Mouse (Mus musculus) stomach, postnatal 0 days (tissue): ENCODE measurements at regions not wholly inside any gene's neighbourhood (a gene's known extent, or its start where the extent isn't known, plus 50 kb on each side); places are given as distances from the start of the nearest gene placed in this dataset.

ENCODE experiments used
- ATAC-seq: fragments of 200-750 bp; cut with Nextera tagmentation; 2 replicates; pipeline ENCODE4 v1.8.0; 2017; ENCODE audit not compliant: low FRiP score, low TSS enrichment
- DNase-seq: peaks from one replicate; pipeline ENCODE4 v3.0.0-alpha.2; 2016; ENCODE audit warnings: low spot score
- H3K27ac ChIP-seq: fragments of 300-500 bp; sonication (generic); replicated peaks from 2 replicates; pipeline ENCODE4 v1.5.1; 2014; ENCODE audit warnings: mild to moderate bottlenecking, control low read depth
- H3K27me3 ChIP-seq: fragments of 300-500 bp; sonication (generic); 2 replicates; pipeline ENCODE4 v1.6.1; 2014; ENCODE audit warnings: low read length; ENCODE audit not compliant: control insufficient read depth, insufficient read depth
- H3K36me3 ChIP-seq: fragments of 300-500 bp; sonication (generic); 2 replicates; pipeline ENCODE4 v1.6.1; 2014; ENCODE audit warnings: low read length, mixed read lengths; ENCODE audit not compliant: control insufficient read depth, insufficient read depth
- H3K4me1 ChIP-seq: fragments of 300-500 bp; sonication (generic); replicated peaks from 2 replicates; pipeline ENCODE4 v1.6.1; 2014; ENCODE audit warnings: antibody characterized with exemption; ENCODE audit not compliant: control insufficient read depth, insufficient read depth
- H3K4me2 ChIP-seq: fragments of 300-500 bp; sonication (generic); replicated peaks from 2 replicates; pipeline ENCODE4 v1.6.1; 2014; ENCODE audit warnings: low read depth, mild to moderate bottlenecking, control low read depth, moderate library complexity
- H3K4me3 ChIP-seq: fragments of 300-500 bp; sonication (generic); 2 replicates; pipeline ENCODE4 v1.5.1; 2014; ENCODE audit warnings: low read depth, low read length, control low read depth
- H3K9ac ChIP-seq: fragments of 300-500 bp; sonication (generic); 2 replicates; pipeline ENCODE4 v1.6.1; 2014; ENCODE audit warnings: mild to moderate bottlenecking, low read length, control low read depth, mixed read lengths
- H3K9me3 ChIP-seq: fragments of 300-500 bp; sonication (generic); 2 replicates; pipeline ENCODE4 v1.6.1; 2016; ENCODE audit warnings: low read length; ENCODE audit not compliant: control insufficient read depth
- CTCF ChIP-seq: IDR thresholded peaks from 2 replicates; pipeline ENCODE4 v1.5.1; 2016; ENCODE audit warnings: antibody characterized with exemption, low read depth, mild to moderate bottlenecking, moderate library complexity
- EP300 ChIP-seq: optimal IDR thresholded peaks from 2 replicates; pipeline ENCODE3; 2016; ENCODE audit warnings: antibody characterized with exemption
- WGBS: fragments of 180-500 bp; shearing (Covaris S2); extraction: QIAGEN DNeasy Blood & Tissue Kit; methylation state at CpG from one replicate; pipeline ENCODE4 v1.1.7; 2014; 5-methylcytosine and 5-hydroxymethylcytosine counted together

DNA sequence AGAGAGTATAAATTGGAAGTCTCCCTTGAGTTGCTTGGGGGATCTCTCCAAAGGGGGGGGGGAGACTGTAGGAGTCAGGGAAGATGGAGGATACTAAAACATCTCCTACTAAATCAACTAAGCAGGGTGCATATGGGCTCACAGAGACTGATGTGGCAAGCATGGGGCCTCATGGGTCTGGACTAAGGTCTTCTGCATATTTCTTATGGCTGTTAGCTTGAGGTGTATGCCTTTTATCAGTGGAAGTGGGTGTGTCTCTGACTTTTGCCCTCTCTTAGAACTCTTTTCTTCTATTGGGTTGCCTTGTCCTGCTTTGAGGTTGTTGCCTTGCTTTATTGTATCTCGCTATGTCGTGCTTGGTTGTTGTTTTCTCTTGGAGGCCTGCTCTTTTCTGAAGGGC is 150.1 kb upstream of the Sel1l start:
- Histone ChIP-seq H3K27ac (no peak overlapping the region), H3K9ac (no peak overlapping the region), H3K4me2 (no peak overlapping the region), H3K27me3 (no peaks in the 10 kb centered on the region), H3K4me1 (no peaks in the 10 kb centered on the region), H3K36me3 (no peaks in the 10 kb centered on the region), H3K9me3 (no peaks in the 10 kb centered on the region), H3K4me3 (no peak overlapping the region)
- WGBS: 76% methylated on average over 2 of the region's 2 CpGs
- TF ChIP-seq EP300: no peak
- no peak for TF ChIP-seq CTCF
- DNase-seq (no peak), ATAC-seq (no peak)

DNA sequence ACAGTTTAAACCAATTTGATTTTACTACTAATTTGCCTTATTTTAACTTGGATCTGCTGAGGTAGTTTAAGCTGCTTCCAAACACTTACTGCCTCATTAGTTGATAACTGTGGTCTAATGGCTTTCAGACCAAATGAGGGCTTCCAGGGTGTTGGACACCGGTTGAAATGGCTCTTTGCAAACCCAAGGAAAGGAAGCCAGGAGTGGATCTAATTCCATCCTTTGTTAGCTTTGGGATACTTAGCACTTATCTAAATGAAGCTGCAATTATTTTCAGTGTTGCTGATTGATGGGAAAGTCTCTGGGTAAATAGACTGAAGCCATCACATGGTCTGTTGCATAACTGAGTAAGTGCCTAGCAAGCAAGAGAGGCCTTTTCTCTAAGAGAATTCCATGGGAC is 148.4 kb upstream of the Sel1l start:
- Histone ChIP-seq H3K9ac (no peak overlapping the region), H3K27ac (no peak overlapping the region), H3K4me2 (no peak overlapping the region), H3K36me3 (no peaks in the 10 kb centered on the region), H3K4me1 (no peaks in the 10 kb centered on the region), H3K27me3 (no peaks in the 10 kb centered on the region), H3K4me3 (no peak overlapping the region), H3K9me3 (no peaks in the 10 kb centered on the region)
- ATAC-seq: no peak
- WGBS: 52% methylated on average over 1 of the region's 1 CpGs
- no peak for TF ChIP-seq EP300
- TF ChIP-seq CTCF: no peak
- DNase-seq: no peak

DNA sequence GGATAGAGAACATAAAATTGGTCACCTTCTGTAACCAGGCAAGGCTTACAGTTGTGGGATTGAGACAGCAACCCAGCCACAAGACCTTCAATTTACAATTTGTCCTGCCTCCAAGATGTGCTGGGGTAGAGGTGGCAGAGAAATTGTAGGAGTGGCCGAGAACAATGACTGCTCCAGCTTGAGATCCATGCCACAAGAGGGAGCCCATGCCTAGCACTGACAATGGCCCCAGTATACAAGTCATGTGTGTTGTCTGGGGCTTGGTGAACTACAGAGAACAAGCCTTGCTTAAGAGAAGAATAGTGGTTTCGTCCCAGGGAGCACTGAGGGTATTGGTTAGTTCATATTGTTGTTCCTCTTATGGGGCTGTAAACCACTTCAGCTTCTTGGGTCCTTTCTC is 146.6 kb upstream of the Sel1l start:
- peak; percentile 26; the same call in 1 of the 2 replicates for TF ChIP-seq CTCF
- no peak for TF ChIP-seq EP300
- no peak for ATAC-seq
- no peak for DNase-seq
- Histone ChIP-seq H3K27ac (no peak overlapping the region), H3K9ac (no peak overlapping the region), H3K4me2 (no peak overlapping the region), H3K4me1 (no peaks in the 10 kb centered on the region), H3K4me3 (no peak overlapping the region), H3K27me3 (no peaks in the 10 kb centered on the region), H3K36me3 (no peaks in the 10 kb centered on the region), H3K9me3 (no peaks in the 10 kb centered on the region)
- whole genome bisulfite sequencing: 77% methylated on average over 2 of the region's 2 CpGs

DNA sequence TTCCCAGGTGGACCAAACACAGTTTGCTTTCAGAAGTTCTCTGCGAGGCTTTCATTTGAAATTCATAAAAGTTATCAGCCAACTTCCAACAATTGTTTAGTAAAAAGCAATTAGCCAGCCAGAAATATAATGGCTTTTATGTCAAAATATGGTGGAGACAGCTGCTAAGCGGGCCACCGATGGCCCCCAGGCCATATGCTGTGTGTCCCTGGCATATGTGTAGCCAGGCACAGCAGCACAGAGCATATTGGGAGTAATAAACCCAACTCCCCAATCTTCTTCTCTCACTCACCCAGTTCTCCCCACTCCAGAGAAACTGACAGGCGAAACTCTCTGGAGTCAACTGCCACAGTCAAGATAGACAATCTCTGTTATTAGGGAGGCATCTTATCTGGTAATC is 137.5 kb upstream of the Sel1l start:
- H3K4me3 ChIP-seq: no peak overlapping the region
- 87% methylated on average over 4 of the region's 4 CpGs for WGBS
- no peaks in the 10 kb centered on the region for H3K36me3 ChIP-seq
- no peak overlapping the region for H3K27ac ChIP-seq
- no peaks in the 10 kb centered on the region for H3K27me3 ChIP-seq
- no peaks in the 10 kb centered on the region for H3K4me1 ChIP-seq
- ATAC-seq: no peak
- no peak for TF ChIP-seq EP300
- no peak for TF ChIP-seq CTCF
- H3K9me3 ChIP-seq: no peaks in the 10 kb centered on the region
- no peak for DNase-seq
- H3K9ac ChIP-seq: no peak overlapping the region
- H3K4me2 ChIP-seq: no peak overlapping the region

DNA sequence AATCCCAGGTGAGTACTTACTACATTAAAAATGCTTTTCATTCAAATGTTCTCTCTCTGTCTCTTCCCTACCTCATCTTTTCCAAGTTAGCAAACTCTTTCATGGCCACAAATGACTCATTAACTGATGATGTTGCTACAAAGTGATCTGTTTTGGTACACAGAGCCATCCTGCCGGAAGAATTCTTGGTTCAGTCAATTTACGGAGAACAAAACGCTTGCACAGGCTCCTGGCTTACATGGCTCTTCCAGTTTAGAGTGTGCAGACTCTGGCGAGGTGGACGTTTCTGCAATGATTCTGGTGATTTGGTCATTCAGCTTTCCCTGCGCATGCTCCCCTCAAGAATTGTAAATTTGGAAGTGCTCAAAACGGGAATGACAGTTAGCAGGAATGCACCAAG is 131.4 kb upstream of the Sel1l start:
- Histone ChIP-seq H3K27me3 (no peaks in the 10 kb centered on the region), H3K36me3 (no peaks in the 10 kb centered on the region), H3K4me1 (no peaks in the 10 kb centered on the region), H3K4me2 (no peak overlapping the region), H3K9me3 (no peaks in the 10 kb centered on the region), H3K9ac (no peak overlapping the region), H3K27ac (no peak overlapping the region), H3K4me3 (no peak overlapping the region)
- DNase-seq: no peak
- 53% methylated on average over 7 of the region's 7 CpGs for WGBS
- no peak for TF ChIP-seq EP300
- no peak for TF ChIP-seq CTCF
- ATAC-seq: no peak

DNA sequence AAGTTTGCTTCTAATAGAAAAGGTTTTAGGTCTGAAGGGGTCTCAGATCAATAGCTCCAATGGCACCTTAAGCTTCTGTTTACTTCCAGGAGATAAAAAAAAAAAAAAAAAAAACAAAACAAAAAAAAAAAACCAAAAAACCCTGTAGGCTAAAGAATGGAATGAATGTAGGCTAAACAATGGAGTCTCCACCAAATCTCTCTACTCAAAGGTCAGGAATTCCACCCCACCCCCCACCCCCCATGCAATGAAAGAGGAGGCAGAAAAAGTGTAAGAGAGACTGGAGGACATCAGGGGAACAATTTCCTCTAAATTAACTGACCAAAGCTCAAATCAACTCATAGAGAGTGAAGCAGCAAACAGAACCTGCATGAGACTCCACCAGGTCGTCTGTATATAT is 122.1 kb upstream of the Sel1l start:
- no peaks in the 10 kb centered on the region for H3K27me3 ChIP-seq
- no peak overlapping the region for H3K4me3 ChIP-seq
- whole genome bisulfite sequencing: 45% methylated on average over 1 of the region's 1 CpGs
- H3K27ac ChIP-seq: no peak overlapping the region
- H3K36me3 ChIP-seq: no peaks in the 10 kb centered on the region
- TF ChIP-seq EP300 (no peak), CTCF (no peak)
- no peaks in the 10 kb centered on the region for H3K9me3 ChIP-seq
- no peak for ATAC-seq
- DNase-seq: no peak
- no peaks in the 10 kb centered on the region for H3K4me1 ChIP-seq
- no peak overlapping the region for H3K9ac ChIP-seq
- H3K4me2 ChIP-seq: no peak overlapping the region

DNA sequence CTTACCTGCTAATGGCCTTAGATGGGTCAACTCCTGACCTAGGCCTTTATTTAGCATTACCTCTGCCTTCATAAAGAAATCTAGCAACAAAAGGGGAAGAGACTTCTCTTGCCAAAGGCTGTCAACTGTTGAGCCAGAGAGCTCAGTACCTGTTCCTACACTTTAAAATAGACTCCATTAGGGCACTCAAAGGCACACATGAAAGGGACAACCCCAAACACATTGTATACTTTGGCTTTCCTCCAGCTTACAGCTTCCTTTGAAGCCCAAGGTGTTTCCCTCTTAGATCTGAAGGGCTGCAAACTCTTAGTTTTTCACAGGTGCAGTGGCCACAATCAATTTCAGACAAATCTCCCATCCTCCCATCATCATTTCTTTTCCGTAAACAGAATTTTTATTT is 117.0 kb upstream of the Sel1l start:
- H3K9me3 ChIP-seq: no peaks in the 10 kb centered on the region
- WGBS: 67% methylated on average over 1 of the region's 1 CpGs
- H3K27me3 ChIP-seq: no peaks in the 10 kb centered on the region
- no peaks in the 10 kb centered on the region for H3K4me1 ChIP-seq
- ATAC-seq (no peak), DNase-seq (no peak)
- no peaks in the 10 kb centered on the region for H3K36me3 ChIP-seq
- TF ChIP-seq CTCF (no peak), EP300 (no peak)
- no peak overlapping the region for H3K4me3 ChIP-seq
- no peak overlapping the region for H3K9ac ChIP-seq
- H3K27ac ChIP-seq: no peak overlapping the region
- H3K4me2 ChIP-seq: no peak overlapping the region
